Mouse (Mus musculus): ENCODE results near the gene Aff1.
A peak's percentile ranks its signal among the peaks of the same experiment; 100 is the strongest.

Gene Aff1

DNA sequence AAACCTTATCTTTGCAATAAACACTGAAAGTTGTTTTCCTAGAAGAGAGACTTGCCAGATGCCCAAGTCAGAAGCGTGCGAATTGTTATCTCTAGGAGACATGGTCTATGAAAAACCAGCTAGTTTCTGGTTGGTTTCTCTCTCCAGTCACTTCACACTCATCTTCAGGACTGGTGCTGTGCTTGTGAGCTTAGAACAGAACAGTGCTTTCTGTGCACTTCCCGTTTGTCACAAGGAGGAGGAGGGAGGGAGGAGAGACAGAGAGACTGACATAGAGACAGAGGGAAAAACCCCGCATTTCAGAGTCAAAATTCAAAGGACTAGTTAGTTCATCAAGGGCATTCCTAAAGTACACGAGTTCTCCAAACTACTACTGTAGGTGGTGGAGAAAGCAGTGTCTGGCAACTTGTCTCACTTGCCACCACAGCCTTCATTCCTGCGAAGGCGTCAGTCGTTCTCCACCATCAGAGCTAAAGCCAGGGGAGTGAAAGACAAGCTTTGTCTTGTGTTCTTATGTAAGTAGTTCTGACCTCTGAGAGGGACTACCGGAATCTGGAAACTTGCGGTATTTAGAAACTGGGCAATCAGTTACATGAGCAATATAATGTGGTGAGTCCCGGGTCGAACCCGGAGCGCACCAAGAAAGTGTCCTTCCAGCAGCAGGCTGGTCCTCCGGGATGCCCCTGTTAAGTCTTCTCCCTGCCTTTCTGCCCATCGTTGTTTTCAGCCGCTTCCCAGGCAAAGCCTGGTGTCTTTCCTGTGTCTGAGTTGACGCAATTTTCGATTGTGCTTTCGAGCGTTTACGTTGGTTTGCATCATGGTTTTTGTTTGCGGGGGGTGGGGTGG is 60.7 kb downstream of the Aff1 start:
- DNase-seq: peak; percentile 32 to 73

- DNase-seq: peak; percentile 91 to 96
Observed at GRCm38 (mm10) chr5:103753511-103754329, 61.5 kb downstream of the Aff1 start.

- DNase-seq: peak; percentile 74 to 87
Observed at GRCm38 (mm10) chr5:103754330-103755134, 62.4 kb downstream of the Aff1 start.

DNA sequence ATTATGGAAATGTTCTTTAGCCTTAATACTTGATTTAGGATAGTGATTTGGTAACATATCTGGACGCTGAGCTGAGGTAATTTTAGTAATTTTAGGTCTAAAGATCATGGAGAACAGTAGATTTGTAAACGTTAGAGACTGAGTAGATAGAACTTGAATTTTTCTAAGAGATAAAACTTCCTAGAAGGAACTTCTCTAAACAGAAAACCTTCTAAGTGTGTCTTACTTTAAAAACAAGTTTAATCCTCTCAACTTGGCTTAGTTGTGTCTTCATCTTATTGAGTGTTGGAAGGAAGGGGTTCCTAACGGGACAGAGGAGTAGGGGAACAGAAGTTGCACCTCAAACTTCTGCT is 62.9 kb downstream of the Aff1 start:
- no peak for DNase-seq

- DNase-seq: peak in 1 of 2 experiments; percentile 38
Observed at GRCm38 (mm10) chr5:103756231-103756714, 64.1 kb downstream of the Aff1 start.

DNA sequence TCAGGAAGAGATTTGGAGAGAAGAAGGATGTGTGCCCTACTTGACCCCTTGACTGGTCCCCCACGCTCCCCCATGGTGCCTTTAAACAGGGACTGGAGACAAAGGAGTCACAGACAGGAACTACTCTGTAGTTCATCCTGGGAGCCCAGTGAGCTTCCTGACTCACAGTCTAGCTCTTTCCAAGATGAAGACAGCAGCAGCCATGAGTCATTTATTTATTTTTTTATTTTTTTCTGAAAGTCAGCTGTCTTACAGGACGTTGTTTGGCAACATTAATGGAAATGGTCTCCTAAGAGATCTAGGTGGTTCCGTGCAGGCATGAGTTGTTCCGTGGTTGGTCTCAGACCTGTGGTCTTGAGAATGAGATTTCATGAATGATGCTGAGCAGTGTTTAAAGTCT is 66.3 kb downstream of the Aff1 start:
- no peak for DNase-seq

DNA sequence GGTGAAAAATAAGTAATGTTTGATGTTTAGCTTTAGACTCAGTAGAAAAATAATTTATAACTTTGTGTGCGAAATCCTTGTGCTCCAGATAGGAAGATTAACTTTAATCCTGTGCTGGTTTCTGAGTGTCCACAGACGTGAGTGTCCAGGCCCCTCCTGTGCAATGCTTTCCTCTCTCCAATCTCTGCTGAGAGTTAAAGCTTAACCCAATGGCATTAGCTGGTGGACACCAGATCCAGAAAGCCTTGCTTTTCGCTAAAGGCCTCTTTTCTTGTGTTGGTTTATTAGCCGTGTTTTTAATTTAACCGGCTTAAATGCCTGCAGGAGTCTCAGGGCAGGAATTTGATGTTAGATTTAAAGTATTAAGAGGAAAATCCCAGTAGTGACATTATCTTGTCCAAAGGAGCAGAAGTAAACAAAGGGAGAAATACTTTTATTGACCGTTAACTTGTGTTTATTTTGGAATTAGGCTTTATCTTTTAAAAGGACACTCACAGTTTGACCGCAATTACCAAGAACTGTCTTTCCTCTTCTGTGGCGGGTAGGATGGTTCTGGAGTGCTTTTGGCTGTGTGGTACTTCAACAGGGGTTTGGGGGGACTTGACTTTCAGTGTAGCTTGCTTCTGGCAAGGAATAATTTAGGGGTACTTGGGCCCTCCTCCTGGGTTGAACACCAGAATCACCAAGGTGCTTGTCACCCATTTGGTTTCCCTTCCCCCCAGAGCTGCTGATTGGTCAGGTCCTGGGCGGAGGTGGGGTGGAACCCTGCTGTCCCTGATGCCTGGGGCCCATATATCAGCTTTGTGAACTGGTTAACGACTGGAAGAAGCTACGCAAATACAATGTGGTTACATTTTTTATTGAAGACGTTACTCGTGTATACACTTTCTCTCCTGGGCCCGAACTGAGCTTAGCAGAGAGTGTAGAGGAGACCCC is 67.6 kb downstream of the Aff1 start:
- peak in 1 of 2 experiments; percentile 63 for DNase-seq

DNA sequence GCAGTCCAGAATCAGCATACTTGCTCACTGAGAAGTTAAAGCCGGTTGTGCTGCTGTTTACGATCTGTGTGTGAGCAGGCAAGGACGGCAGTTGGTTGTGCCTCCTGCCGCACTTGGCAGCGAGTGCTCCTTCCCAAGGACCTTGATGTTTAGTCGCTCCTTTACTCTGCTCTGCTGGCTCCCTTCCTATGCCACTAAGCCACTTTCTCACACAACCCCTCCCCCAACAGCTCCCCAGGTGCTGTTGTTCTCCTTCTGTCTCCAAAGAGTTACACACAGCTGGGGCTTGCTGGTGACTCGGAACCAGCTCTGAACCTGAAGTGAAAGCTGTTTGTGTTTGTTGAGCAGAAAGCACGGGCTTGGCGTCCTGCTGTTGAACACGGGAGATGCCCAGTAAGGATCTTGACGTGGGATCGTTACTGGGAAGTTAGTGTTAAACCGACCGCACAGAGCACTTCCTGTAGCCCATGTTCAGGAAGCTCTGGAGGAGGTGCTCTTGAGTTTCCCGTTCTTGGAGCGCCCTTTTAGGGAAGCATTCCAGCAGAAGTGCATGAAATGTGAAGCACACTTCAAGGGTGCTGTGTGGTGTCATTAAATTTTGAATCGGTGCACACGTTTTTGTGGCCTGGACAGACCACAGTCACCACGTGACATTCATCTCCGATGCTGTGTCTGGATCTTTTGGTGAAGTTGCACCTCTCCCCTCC is 68.4 kb downstream of the Aff1 start:
- peak; percentile 70 to 85 for DNase-seq

DNA sequence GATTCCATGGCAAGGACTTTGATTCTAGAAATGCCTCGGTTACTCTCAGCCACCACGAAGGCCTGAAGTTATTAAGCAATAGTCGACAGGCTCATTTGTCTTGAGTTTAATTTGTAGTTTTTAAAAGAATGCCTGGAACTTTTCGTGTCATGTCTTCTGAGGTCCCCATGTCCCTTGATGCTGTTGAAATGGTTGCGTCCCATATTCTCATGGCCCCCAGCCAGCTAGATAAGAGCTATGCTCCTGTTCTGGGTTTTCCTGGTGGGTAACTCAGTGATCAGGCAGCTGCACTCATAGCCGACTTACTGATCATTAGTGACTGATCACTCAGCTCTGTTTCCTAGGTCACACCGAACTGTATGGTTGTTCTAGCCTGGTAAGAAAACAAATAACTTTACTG is 69.6 kb downstream of the Aff1 start:
- no peak for DNase-seq

DNA sequence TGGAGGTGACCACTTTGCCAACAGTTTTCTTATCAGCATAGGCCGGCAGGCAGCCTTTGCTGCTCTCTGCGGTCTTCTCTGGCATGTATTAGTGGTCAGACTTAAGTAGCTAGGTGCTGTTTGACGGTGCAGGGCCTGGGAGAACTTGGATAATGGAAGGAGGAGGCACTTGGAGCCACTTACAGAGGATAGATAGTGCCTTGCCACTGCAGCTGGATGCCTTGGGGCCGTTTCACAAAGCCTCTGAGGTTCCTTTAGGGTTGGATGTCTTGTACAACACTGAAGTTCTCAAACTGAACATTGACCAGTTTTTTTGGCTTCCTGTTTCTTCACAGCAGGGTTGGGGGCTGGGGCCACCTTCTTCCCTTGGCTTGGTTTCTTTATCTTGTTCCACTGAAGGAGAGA is 70.7 kb downstream of the Aff1 start:
- DNase-seq: no peak

GRCm38 (mm10) chr5:103765356-103765755 is 73.2 kb downstream of the Aff1 start:
- peak in 1 of 2 experiments; percentile 37 for DNase-seq

- DNase-seq: peak in 1 of 2 experiments; percentile 21
Observed at GRCm38 (mm10) chr5:103765758-103766431, 73.7 kb downstream of the Aff1 start.

GRCm38 (mm10) chr5:103766432-103766815 is 74.2 kb downstream of the Aff1 start:
- DNase-seq: peak in 1 of 2 experiments; percentile 14

DNA sequence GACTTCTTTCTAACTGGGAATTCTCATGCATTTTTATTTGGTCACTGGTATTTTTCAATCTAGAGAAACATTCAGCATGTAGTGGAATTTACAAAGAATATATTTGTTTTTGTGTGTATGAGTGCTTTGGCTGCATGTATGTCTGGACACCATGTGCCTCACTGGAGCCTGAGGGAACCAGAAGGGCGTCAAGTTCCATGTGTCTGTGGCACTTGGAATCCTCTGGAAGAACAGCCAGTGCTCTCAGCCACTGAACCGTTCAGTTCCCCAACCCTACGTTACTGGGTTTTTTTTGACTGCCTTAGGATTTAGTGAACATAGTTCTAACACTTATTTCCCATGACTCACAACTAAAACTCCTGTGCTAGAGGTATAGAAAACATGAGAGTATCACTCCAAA is 76.8 kb downstream of the Aff1 start:
- peak in 1 of 2 experiments; percentile 52 for DNase-seq

GRCm38 (mm10) chr5:103769701-103770100 is 77.5 kb downstream of the Aff1 start:
- peak in 1 of 2 experiments; percentile 18 for DNase-seq

GRCm38 (mm10) chr5:103770447-103771222 is 78.5 kb downstream of the Aff1 start:
- DNase-seq: peak; percentile 58 to 70

DNA sequence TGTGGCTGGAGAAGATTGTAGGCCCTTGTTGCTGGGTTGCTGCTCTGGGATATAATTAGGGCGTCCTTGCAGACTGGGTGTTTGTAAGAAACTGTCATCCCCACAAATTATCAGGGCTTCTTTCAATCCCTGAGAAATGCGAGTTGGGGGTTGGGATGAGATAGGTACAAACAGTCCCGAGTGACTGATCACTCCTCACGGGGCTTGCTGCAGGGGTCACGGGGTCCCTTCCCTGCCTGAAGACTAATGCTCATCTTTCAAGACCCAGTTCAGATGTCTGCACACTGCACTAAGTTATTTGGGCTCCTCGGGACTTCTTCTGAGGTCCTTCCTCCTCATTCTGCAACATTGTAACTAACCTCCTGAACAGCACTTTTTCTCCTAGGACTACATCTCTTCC is 79.2 kb downstream of the Aff1 start:
- DNase-seq: peak in 1 of 2 experiments; percentile 22

GRCm38 (mm10) chr5:103772252-103772651 is 80.1 kb downstream of the Aff1 start:
- DNase-seq: peak in 1 of 2 experiments; percentile 21

DNA sequence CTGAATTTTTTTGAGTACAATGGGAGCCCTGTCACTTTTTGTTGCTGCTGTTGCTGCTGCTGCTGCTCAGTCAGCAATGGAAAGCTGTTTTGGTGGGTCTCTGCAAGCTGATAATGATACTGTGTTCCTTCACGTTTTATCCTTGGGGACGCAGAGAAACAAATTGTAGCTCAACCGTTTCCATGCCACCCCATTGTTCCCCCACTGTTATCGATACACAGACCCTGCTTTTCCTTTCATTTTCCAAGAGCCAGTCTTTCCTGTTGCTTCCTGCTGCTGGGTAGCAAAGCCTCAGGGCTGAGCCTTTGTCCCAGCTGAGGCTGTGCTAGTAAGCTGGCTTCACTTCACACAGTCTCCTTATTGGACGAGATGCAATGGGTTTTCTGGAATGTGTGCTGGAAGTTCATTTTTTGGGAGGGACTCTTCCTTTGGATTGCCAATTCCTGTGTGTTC is 81.0 kb downstream of the Aff1 start:
- DNase-seq: peak; percentile 32 to 70

Measured in kidney, postnatal 25 days (tissue).